Mouse (Mus musculus) CH12.LX (cell line): ENCODE data around the gene Btbd9.

Experiments
- CTCF ChIP-seq, 2 experiments: IDR thresholded peaks in 1 of 2; conservative IDR thresholded peaks in 1 of 2; 2 replicates each; pipeline ENCODE4 v1.5.1; 2011 to 2012; ENCODE audit warnings: low read depth in 2 of 2, low read length in 2 of 2, improper control_type of control experiment in 1 of 2, inconsistent platforms in 1 of 2, mild to moderate bottlenecking in 1 of 2, moderate library complexity in 1 of 2
- E2F4 ChIP-seq: IDR thresholded peaks from 2 replicates; pipeline ENCODE4 v1.6.1; 2011; ENCODE audit warnings: low read depth, low read length, improper control_type of control experiment; ENCODE audit not compliant: insufficient replicate concordance
- EP300 ChIP-seq: IDR thresholded peaks from 2 replicates; pipeline ENCODE4 v1.6.1; 2011; ENCODE audit warnings: low read length, improper control_type of control experiment
- HCFC1 ChIP-seq: IDR thresholded peaks from 2 replicates; pipeline ENCODE4 v1.6.1; 2012; ENCODE audit warnings: low read depth, mild to moderate bottlenecking, inconsistent platforms, low read length, improper control_type of control experiment
- MAZ ChIP-seq: IDR thresholded peaks from 2 replicates; pipeline ENCODE4 v1.6.1; 2012; ENCODE audit warnings: low read depth, mild to moderate bottlenecking, inconsistent platforms, low read length, improper control_type of control experiment, moderate library complexity
- POLR2A ChIP-seq: IDR thresholded peaks from 2 replicates; pipeline ENCODE4 v1.6.1; 2011; ENCODE audit warnings: low read depth, mild to moderate bottlenecking, improper control_type of control experiment, low read length
- USF2 ChIP-seq: conservative IDR thresholded peaks from 2 replicates; pipeline ENCODE4 v1.6.1; 2011; ENCODE audit warnings: low read depth, low read length, improper control_type of control experiment
- ZC3H11A ChIP-seq: IDR thresholded peaks from 2 replicates; pipeline ENCODE4 v1.6.1; 2012; ENCODE audit warnings: low read depth, mild to moderate bottlenecking, inconsistent platforms, low read length, improper control_type of control experiment

- TF ChIP-seq HCFC1 (no peak), EP300 (no peak), CTCF (conservative IDR thresholded peaks at IDR 0.05 in 1 of 2, IDR thresholded peaks at IDR 0.05 in 1 of 2; ENCODE audit: low read depth in 2 of 2, low read length in 2 of 2) (no peak), ZC3H11A (no peak), E2F4 (no peak), MAZ (no peak), POLR2A (no peak), USF2 (no peak)
Observed at GRCm38 (mm10) chr17:30458926-30459325, 117.4 kb downstream of the Btbd9 start.
